Comparison of ENCODE assay signal across 8 mouse cellular contexts in the genomic region with DNA sequence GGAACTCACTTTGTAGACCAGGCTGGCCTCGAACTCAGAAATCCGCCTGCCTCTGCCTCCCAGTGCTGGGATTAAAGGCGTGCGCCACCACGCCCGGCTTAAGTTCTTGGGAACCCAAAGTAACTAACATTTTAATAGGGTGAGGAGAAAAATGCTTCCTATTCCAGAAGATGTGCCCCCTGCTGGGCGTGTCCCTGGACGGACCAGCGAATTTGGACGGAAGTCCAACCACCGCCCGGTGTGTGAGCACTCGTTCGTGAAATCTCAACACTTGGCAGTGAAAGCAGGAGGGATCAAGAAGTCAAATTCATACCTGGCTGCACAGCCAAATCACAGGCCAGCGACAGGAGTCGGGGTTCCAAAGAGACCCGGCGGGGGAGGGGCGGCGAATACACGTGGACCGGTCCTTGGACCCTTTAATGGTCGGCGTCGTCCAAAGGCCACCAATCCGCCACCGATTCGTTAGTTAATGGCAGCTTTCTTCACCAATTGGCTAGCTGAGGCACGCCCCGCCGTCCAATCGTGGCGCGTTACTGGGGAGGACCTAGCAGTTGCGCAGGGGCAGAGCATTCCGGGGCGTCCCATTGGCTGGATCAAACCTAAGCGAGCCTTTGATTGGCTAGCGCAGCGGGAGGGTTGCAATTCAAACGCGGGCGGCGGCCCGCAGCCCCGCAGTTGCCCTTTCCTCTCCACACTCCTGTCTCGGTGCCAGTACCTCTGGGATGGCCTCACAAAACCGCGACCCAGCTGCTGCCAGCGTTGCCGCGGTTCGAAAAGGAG. TPM values are rescaled to one million over a fixed set of nuclear protein-coding genes. Genes with fewer than 3 reads are reported as not detected.
DNase-seq lines count a peak whose midpoint lies in the region; ATAC-seq lines count a peak whose summit lies in the region.

A gene (plus strand): TSS at position 641 of the 780 bp plus-strand sequence.

- peak within 1 kb of the TSS; percentile 96 for H3K4me3 ChIP-seq in lung, embryonic 16.5 days (ENCODE audit: low read length)

- peak; percentile 98 for DNase-seq in MEL-GATA-1-ER (ENCODE audit: extremely low read depth, low read depth)
- DNase-seq in cerebellum, adult 8-10 months = peak; percentile 97
- DNase-seq in forelimb bud, embryonic 11.5 days (ENCODE audit: low read depth, low spot score) = peak; percentile 98
- DNase-seq in layer of hippocampus, adult 9-10 months (ENCODE audit: low spot score) = peak; percentile 96
- DNase-seq in ovary, postnatal 10 days (ENCODE audit: low spot score) = peak; percentile 96
- DNase-seq in thymus, postnatal 10 days (ENCODE audit: low spot score in 2 of 2) = peak; percentile 95 to 97

- H3K36me3 ChIP-seq in lung, embryonic 16.5 days (ENCODE audit: control insufficient read depth, insufficient read depth, low read length) = peaks cover 26% of the 10 kb centered on the region

- peak within 1 kb of the TSS; percentile 69 for H3K27ac ChIP-seq in lung, embryonic 16.5 days (ENCODE audit: low read length)

- H3K9me3 ChIP-seq in lung, embryonic 16.5 days (ENCODE audit: control insufficient read depth, low read length) = no peaks in the 10 kb centered on the region

- peak; percentile 99 for ATAC-seq in hematopoietic stem cell, adult 5-6 weeks (replicated peaks in 1 of 2; ENCODE audit: insufficient read depth in 1 of 2, low FRiP score in 2 of 2, low TSS enrichment in 1 of 2, low read depth in 1 of 2, poor library complexity in 2 of 2, severe bottlenecking in 2 of 2)
- ATAC-seq in lung, embryonic 16.5 days (ENCODE audit: low read depth) = peak; percentile 99

- H3K4me1 ChIP-seq in lung, embryonic 16.5 days (replicated peaks; ENCODE audit: control insufficient read depth, insufficient read depth, low read length) = peaks cover 19% of the 10 kb centered on the region

- under 1% methylated on average over 53 of the region's 53 CpGs for WGBS in lung, embryonic 16.5 days

- H3K4me2 ChIP-seq in lung, embryonic 16.5 days (ENCODE audit: low read depth, low read length) = peak within 1 kb of the TSS; percentile 82

- peak within 1 kb of the TSS; percentile 89 for H3K9ac ChIP-seq in lung, embryonic 16.5 days (ENCODE audit: low read length)

- no peaks in the 10 kb centered on the region for H3K27me3 ChIP-seq in lung, embryonic 16.5 days (ENCODE audit: control insufficient read depth, insufficient read depth, low read depth, low read length)

RNA-seq across cellular contexts. Expression of the gene that starts here (rescaled TPM):
- total RNA-seq in hematopoietic stem cell, adult 5-6 weeks (2017) = 60.3 and 131 TPM in 2 replicates
- 494 and 533 TPM in 2 replicates for polyA plus RNA-seq in lung, embryonic 16.5 days (2015; fragmentation: Nextera tagmentation; extraction: Ambion mirVana)

Comparison
In these comparisons a context has a peak if more than half of its experiments do, and no peak if none do; other contexts are left out.
1. Peak in every context shown above with its lines: DNase-seq, ATAC-seq, H3K4me3 ChIP-seq and H3K27ac ChIP-seq.